Mouse (Mus musculus) adrenal gland, adult 2 months (tissue): ENCODE results near the gene Dhx38. TPM values are rescaled to one million over a fixed set of nuclear protein-coding genes. Genes with fewer than 3 reads are reported as not detected.

ENCODE experiments used
- DNase-seq: peaks from one replicate; pipeline ENCODE4 v3.0.0; 2021
- polyA plus RNA-seq: library from polyadenylated mRNA; depleted of rRNA; stranded (reverse); fragments of >200 nt; gene quantifications from 2 replicates; pipeline ENCODE4 v1.2.3, GENCODE M21; 2012; rRNA removed
- total RNA-seq, 2 experiments: library from RNA; stranded (reverse); gene quantifications; 2 replicates each; pipeline ENCODE4 v1.2.3; 2021

Dhx38 gene
- total and polyA plus RNA-seq, 3 experiments: 15.0 to 23.4 (median 22.2) TPM

DNA sequence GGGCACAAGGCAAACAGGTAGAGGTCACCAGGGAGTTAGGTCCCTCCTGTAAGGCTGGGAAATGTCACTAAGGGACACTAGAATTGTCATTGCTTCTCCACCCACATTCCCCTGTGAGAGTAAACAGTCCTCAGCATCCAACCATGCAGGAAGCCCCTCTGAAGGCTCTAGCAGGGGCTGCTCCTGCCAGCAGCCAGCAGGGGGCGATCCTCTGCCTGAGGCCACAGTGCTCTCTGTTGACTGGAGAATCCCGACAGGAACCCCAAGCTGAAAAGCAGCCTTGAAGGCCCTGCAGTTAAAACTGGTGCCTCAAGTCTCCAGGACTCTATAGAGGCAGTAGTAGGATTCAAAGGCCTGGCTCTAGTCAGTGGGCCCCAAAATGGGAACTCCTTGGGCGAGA, 14.0 kb downstream of the Dhx38 start:
- no peak for DNase-seq

DNA sequence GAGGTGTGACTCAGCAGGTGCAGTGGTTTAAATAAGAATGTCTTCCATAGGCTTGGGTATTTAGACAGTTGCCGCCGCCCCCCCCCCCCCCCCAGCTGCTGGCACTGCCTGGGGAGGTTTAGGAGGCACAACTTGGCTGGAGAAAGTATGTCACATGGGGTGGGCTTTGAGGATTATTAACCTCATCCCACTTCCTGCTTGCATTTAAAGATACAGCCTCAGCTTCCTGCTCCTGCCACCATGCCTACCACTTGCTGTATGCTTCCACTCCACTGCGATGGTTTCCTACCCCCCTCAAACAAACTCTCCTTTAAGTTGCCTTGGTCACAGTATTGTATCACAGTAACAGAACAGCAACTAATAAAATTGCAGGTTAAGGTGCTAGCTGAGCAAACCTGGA, 21.6 kb downstream of the Dhx38 start:
- no peak for DNase-seq

DNA sequence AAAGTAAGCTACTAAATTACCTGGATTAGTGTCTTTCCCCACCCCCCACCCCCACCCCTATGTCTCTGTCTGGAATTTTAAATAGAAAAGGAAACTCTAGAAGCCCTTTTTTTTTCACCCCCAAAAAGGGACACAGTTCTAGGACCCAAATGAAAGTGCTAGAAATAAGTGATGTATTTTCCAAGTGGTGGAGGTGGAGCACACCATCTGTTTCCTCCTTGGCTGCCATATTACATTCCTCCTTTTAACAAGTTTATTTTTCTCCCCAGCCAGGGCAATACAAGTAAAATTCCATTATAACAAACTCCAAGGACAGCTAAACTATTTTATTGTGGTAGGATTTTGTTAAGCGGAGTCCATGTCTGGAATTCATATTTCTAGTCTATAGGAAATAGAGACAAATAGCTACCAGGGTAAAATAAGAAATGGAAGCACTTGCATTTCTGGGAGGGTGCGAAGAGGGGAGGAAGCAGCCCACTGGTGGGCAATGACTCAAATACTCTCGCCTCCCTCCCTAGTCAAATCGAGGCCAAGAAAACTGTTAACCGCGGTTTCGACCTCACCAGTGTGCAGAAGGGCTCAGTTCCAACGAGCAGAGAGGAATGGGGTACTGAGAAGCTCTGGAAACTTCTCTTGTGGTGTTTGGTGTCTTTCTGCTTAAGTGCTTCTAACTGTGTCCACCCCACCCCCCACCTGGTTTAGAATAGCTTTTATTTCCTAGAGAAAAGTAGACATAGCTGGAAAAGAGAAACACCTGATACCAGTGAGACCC, 22.7 kb downstream of the Dhx38 start:
- no peak for DNase-seq

DNA sequence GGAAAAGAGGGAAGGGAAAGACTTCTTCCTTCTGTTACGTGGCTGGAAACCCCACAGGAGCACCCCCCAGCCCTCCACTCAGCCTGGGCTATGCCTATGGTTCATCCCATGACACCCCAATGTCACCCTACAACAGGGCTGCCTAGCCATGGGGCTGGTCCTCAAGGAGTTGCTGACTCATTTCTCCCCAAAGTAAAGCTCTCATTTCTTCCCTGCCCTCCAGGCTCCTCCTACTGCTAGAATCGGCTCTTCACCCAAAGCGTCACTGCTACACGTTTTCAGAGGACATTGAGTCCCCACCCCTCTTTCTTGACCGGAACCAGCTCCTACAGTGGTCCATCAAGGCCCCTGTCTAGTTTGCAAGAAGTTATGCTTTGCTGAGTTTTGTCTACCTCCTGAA, 23.5 kb downstream of the Dhx38 start:
- DNase-seq: no peak

DNA sequence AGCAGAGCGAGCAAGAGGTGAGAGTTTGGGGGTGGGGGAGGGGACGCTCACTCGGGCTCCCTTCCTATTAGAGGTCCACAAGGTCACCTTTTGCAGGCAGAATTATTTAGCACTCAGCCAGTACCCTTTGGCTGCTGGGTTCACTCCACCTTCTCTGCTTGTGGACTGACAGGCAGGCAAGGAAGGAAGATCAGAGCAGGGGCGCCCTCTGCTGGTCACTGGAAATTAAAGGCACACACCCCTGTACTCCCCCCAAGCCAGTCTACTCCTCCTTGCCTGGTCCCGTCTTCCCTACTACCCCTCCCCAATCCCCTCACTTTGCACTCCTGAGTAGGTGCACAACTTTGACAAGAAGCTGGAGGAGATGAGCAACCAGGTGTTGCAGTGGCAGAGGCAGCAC, 29.0 kb downstream of the Dhx38 start:
- peak; percentile 76 for DNase-seq

DNA sequence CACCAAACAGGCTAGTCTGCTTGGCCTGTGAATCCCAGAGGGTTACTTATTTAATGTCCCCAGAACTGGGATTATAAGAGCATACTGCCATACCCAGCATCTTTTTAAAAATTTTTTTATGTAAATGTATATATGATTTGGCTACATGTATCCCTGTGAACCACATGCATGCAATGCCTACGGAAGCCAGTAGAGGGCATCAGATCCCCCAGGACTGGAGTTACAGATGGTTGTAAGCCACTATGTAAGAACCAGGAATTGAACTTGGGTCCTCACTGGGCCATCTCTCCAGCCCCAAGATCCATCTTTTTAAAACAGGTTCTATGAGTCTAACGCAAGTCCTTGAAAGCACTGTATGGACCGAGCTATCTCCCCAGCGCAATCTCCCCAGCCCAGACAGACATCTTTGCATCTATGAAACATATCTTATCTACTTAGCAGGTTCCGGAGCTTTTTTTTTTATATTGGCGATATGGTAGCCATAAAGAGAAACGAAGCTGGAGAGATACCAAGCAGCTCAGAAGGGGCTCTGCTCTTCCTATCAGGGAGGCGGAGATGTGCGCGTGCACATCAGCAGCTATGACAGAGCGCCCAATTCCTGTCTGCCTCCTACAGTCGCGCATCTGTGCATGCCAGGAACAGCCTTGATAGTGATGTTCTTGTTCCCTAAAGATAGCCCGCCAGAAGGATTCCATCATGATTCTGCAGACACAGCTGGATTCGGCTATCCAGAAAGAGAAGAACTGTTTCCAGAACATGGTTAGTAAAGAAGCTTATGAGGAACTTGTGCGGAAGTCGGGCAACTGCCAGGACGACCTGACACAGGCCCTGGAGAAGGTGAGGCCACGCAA, 30.3 kb downstream of the Dhx38 start:
- peak; percentile 15 for DNase-seq

DNA sequence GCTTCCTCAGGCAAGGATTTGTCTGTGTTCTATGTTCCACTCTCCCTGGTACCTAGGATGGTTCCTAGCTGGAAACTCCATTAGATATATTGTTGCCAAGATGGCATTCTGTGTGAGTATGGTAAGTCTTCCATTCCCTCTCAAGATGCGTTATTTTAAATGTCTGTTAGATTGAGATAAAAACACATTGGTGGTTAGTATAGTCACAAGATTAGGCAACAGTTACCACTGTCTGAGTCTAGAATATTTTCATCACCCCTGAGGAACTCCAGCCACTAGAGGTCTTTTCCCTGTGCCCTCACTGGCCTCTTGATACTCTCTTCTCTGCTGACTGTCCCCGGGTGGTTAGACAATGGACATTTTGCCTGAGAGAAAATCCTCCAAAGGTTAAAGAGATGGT, 41.7 kb downstream of the Dhx38 start:
- DNase-seq: no peak

DNA sequence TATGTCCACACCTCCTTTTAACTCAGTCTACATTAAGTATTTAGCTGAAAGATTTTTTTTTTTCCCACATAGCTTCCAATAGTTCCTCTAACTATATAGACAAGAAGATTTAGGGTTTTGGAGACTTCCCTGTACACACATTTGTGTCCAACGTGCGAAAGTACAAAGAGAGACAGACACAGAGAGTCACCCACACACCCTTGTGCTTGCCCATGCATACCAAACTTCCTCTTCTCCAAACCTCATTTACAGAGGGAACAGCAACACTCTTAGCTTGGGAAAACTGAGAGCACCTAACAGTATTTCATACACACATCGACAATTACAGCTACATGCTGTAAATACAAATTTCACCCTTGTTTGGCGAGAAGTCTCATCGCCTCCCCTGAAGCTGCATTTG, 60.1 kb downstream of the Dhx38 start:
- DNase-seq: no peak

DNA sequence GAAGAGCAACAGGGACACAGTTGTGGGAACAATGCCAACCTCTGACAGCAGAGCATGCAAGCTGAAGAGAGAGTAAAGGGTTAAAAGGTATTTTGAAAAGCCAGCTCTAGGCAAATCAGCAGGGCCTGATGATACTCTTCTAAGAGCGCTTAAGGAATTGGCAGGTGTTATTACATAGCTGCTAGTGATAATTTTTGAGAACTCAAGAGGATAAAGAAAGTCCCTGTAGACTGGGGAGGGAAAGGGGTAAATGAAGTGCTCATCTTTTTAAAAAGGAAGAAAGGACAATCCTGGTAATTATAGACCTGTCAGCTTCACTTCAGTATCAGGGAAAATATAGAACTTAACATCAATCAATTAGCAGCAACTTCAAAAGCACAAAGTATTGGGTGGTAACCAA, 62.1 kb downstream of the Dhx38 start:
- DNase-seq: no peak

DNA sequence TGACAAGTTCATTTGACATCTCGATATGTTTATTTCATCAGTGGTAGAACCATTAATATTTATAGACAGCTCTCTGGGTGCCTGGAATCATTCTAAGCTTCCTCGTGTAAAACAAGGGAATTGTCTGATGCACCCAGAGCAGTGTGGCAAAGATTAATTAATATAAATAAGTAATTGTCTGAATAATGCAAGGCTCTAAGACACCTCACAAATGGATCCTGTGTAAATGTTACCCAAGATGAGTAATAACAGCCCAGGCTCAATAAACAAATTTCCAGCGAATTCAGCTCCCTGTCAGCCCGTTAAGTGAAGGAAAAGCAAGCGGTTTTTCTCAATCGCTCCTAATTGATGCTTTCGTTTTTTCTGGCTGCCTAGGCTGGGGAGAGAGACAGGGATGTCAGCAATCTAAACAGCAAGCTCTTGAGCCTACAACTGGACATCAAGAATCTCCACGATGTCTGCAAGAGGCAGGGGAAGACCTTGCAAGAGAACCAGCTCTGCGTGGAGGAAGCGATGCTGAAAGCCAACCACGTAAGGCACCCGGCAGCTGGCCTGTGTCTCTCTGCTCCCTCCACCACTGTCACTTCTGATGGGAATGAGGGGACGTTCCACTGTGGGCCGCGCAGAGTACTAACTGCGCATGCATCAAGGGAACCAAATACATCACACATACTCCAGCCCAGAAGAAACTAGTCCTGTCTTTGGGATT, 66.5 kb downstream of the Dhx38 start:
- DNase-seq: no peak

Other genes with a start within 250 kb of the Dhx38 start
- not detected for gene Pmfbp1, start 71.8 kb downstream of the Dhx38 start, total RNA-seq
- gene Pmfbp1, start 71.8 kb downstream of the Dhx38 start, polyA plus RNA-seq: not detected in 2 replicates
- gene Txnl4b, start within 50 bp of the Dhx38 start, total RNA-seq: 10 to 100 TPM; 12.5 to 13.3 TPM
- 2.4 and 4.2 TPM in 2 replicates for gene Txnl4b, start within 50 bp of the Dhx38 start, polyA plus RNA-seq
- 100 to 1,000 TPM; 158 to 462 TPM for gene Hp, start 13.3 kb upstream of the Dhx38 start, total RNA-seq
- gene Hp, start 13.3 kb upstream of the Dhx38 start, polyA plus RNA-seq: 81.5 and 171 TPM in 2 replicates
- 10 to 100 TPM; 19.9 to 20.1 TPM for gene Dhodh, start 42.8 kb upstream of the Dhx38 start, total RNA-seq
- 24.9 and 27.3 TPM in 2 replicates for gene Dhodh, start 42.8 kb upstream of the Dhx38 start, polyA plus RNA-seq
- under 1 TPM; 0.17 to 0.24 TPM for gene Pkd1l3, start 48.7 kb upstream of the Dhx38 start, total RNA-seq
- 0.08 TPM in 2 replicates for gene Pkd1l3, start 48.7 kb upstream of the Dhx38 start, polyA plus RNA-seq
- gene Ist1, start 127.4 kb upstream of the Dhx38 start, total RNA-seq: 10 to 100 TPM; 72.7 to 89.3 TPM
- gene Ist1, start 127.4 kb upstream of the Dhx38 start, polyA plus RNA-seq: 20.5 and 26.6 TPM in 2 replicates
- gene Zfp821, start 139.7 kb upstream of the Dhx38 start, total RNA-seq: 10 to 100 TPM in 1 of 2 experiments, 1 to 10 TPM in 1; 8.6 to 12.1 TPM
- gene Zfp821, start 139.7 kb upstream of the Dhx38 start, polyA plus RNA-seq: 6.6 and 9.0 TPM in 2 replicates
- 10 to 100 TPM; 38.5 to 45.5 TPM for gene Atxn1l, start 171.9 kb upstream of the Dhx38 start, total RNA-seq
- 8.8 and 9.8 TPM in 2 replicates for gene Atxn1l, start 171.9 kb upstream of the Dhx38 start, polyA plus RNA-seq
- 10 to 100 TPM; 76.3 to 91.7 TPM for gene Ap1g1, start 212.7 kb upstream of the Dhx38 start, total RNA-seq
- 11.1 and 17.1 TPM in 2 replicates for gene Ap1g1, start 212.7 kb upstream of the Dhx38 start, polyA plus RNA-seq